Mouse (Mus musculus) neutrophil, adult 5-6 weeks (primary cell): ENCODE measurements around the gene H2-M5. TPM values are rescaled to one million over a fixed set of nuclear protein-coding genes. Genes with fewer than 3 reads are reported as not detected.
"Not testable (repeated sequence)": the region's sequence is repeated elsewhere in the genome, so short reads cannot be mapped to it uniquely, and the experiment has no call there.

Source experiments
- ATAC-seq: fragments of 151-379, 151-347 bp; 2 replicates; pipeline ENCODE4 v1.8.0; 2017; ENCODE audit warnings: mild to moderate bottlenecking, moderate TSS enrichment; ENCODE audit not compliant: insufficient number of reproducible peaks, poor library complexity, low FRiP score, severe bottlenecking; ENCODE audit errors: extremely low read depth
- total RNA-seq: library from RNA; stranded (forward); fragments of 200-1000 nt; gene quantifications from 2 replicates; pipeline ENCODE4 v1.2.3, GENCODE M21; 2017

Gene H2-M5
- total RNA-seq, result not detected in 2 replicates

DNA sequence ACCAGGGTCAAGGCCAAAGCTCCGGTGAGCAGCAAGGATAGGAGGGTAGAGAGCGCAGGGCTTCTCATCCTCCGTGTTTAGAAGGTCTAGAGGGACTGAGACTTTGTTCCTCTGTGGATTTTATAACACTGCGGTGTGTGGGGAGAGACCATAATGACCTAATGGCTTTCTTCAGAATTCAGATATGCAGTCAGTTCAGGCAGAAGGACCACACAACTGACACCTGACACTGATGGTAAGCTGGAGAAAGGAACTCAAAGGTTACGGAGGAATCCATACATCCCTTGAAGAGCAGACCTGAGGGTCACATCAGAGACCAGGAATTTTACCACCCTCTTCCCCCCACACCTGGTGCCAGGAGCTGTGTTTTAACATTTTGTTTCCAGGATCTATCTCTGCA is at the start of gene H2-M5:
TSS of gene H2-M5 (minus strand) at position 101 of the 400 bp plus-strand sequence.
- ATAC-seq, result no peak

DNA sequence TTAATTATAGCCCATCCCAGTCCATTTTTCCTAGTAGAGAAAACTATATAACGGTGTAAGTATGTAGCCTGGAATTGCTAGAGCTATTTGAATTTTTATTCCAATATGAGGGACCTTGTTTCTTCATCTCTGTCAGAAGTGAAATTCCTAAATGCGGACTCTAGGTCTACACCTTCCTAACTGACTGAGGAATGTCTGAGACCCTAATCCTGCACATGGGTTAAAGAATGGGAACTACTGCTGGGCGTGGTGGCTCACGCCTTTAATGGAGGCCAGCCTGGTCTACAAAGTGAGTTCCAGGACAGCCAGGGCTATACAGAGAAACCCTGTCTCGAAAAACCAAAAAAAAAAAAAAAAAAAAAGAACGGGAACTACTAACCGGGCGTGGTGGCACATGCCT is 39.8 kb upstream of the H2-M5 start:
- ATAC-seq, result no peak

DNA sequence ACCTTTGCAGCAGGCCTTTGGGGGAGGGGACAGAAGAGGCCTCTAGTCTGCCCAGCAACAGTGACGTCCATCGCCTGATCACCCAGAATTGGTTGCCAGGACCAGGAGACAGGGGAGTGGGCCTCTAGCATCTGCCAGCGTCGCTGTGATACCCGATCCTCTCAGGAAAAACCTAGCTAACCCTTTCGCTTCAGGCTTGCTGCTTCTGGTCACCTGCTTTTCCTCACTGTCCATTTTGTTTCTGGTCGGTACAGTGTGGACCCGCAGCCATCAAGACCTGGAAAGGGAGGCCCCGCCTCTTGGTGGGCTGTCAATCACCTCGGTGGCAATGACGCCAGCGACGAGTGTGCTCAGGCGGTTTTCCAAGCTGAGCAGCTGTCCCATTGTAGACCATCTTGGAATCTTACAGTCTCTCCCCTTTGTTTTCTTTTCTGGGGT is 39.4 kb upstream of the H2-M5 start:
- peak; percentile 76 for ATAC-seq

GRCm38 (mm10) chr17:37028212-37028611 is 38.9 kb upstream of the H2-M5 start:
- ATAC-seq, result no peak

GRCm38 (mm10) chr17:37027486-37027885 is 38.1 kb upstream of the H2-M5 start:
- ATAC-seq, result no peak

DNA sequence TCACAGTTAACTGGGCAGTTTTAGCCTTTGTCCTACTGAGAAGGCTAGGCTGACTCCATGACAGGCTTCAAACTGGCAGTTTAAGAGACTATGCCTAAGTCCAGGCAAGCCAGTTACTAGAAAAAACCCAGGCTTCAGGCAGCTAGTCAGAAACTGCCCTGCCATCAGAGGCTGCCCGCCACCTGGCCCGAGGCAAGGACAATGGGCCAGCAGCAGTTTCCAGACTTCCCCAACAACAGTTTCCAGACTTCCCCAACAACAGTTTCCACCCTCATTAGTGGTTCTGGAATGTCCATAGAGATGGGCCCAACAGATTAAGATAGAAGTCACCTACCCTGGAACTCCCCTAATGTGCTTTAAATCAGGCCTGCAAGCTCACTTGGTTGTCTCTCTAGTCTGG is 37.1 kb upstream of the H2-M5 start:
- no peak for ATAC-seq

DNA sequence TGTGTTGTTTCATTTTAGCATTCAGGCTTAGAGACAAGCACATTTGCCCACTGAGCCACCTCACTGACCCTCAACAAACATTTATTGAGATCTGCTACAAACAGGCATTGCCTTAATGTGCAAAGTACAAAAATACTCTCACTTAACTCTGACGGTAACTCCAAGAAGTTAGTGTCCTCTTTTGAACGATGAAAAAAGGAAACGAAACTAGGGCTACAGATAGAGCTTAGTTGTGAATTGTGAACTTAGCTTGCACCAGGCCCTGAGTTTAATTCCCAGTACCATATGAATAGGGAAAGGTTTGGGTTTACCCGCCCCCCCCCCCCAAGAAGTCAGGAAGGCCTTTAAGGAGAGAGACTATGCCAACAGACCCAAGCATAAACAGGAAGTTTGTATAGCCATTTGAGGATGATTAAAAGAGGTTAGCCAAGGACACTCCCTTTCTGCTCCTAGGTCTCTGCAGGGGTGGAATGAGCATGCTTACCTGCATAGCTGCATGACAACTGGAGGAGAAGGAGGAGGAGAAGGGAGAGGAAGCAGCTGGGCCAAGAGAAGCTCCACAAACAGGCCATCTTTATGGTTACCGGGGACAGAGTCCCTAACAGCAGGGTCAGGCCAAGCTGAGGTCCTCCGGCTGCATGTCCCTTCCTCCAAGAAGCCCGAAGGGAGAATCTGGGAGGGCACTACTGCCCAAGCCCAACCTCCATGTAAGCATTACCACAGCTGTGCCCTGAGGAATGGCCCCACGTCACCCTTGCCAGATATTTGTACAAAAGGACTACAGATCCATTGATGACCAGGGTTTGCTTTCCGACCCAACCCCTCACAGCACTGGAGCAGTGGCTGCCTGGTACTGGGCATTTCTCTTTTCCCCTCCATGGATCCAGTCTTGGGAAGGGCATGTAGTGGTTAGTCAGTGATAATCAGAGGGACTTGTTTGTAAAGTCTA is 33.6 kb upstream of the H2-M5 start, which contains the start of gene Mog:
TSS of gene Mog (minus strand) at position 771 of the 949 bp plus-strand sequence.
- ATAC-seq, result 0 out of 2 replicates have a peak, but pooled peaks have one; percentile 19

GRCm38 (mm10) chr17:37019242-37019641 is 29.9 kb upstream of the H2-M5 start:
- not testable (repeated sequence) for ATAC-seq

DNA sequence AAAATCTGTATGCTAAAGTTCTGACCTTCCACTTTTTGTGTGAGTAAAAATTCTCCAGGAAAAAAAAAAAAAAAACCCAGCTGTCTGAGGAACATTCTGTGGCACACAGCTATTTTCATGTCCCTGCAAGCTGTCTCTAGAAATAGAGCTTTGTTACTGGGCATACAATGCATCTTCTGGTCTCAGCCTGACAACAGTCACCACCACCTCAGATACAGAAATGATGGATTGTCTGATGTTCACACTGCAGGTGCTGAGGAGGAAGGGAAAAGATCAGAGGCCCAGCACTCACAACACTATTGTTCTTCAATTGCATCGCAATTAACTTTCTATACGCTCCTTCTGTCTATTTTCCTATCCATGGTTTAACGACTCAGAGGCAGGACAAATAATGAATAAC is 29.0 kb upstream of the H2-M5 start:
- no peak for ATAC-seq

- no peak for ATAC-seq
Observed at GRCm38 (mm10) chr17:37016333-37016732, 27.0 kb upstream of the H2-M5 start.

- no peak for ATAC-seq
Observed at GRCm38 (mm10) chr17:37012141-37012540, 22.8 kb upstream of the H2-M5 start.

GRCm38 (mm10) chr17:37011719-37012118 is 22.4 kb upstream of the H2-M5 start:
- ATAC-seq, result no peak

DNA sequence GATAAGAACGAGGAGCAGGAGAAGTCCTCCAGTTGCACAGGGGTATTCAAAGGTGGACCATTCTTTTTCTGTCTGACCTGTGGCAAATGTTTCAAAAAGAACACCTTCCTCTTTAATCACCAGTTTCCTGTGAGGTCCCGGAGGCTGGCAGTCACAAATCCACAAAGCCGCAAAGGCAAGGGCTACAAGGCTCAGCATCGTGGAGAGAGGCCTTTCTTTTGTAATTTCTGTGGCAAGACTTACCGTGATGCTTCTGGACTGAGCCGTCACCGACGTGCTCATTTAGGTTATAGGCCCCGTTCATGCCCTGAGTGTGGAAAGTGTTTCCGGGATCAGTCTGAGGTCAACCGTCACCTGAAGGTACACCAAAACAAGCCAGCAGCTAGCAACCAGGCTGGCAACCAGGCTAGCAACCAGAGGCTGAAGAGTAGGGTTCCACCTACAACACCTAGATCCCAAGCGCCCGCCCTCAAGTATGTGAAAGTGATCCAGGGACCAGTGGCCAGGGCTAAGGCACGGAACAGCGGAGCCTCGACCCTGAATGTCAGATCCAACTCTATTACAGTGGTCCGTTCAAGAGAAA is 20.2 kb upstream of the H2-M5 start:
- no peak for ATAC-seq

DNA sequence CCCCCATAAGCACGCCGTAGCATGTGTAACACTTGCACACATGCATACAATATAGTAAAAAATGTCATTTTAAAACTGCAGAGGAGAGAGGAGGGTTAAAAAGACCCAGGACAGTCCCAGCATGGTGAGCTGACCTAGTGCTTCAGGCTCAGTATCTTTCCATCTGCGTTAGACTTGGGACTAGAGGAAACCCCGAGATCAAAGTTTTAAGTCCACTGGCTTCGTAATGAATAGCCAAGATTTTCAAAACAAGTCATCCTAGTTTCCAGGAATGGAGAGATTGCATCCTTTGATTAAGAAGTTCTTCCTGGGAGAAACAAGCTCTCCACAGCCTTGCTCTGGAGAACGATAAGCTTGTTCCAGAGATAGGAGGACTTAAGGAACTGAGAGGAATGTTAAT is 18.8 kb upstream of the H2-M5 start:
- ATAC-seq, result no peak

DNA sequence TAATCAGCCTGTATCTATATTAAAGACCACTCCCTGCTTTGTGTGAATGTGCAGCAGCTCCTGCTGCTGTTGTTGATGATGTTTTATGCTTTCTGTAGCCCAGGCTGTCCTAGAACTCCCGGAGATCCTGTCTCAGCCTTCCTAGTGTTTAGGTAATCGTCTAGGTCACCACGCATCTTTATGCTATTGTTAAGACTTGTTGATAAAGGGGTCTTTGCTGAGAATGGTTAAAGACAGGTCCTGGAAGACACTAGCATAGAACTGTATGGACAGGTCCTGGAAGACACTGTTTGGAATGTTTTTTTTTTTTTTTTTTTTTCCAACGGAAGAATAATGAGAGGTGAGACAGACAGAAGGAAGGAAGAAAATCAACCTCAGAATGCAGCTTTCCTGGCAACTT is 14.0 kb upstream of the H2-M5 start:
- no peak for ATAC-seq

DNA sequence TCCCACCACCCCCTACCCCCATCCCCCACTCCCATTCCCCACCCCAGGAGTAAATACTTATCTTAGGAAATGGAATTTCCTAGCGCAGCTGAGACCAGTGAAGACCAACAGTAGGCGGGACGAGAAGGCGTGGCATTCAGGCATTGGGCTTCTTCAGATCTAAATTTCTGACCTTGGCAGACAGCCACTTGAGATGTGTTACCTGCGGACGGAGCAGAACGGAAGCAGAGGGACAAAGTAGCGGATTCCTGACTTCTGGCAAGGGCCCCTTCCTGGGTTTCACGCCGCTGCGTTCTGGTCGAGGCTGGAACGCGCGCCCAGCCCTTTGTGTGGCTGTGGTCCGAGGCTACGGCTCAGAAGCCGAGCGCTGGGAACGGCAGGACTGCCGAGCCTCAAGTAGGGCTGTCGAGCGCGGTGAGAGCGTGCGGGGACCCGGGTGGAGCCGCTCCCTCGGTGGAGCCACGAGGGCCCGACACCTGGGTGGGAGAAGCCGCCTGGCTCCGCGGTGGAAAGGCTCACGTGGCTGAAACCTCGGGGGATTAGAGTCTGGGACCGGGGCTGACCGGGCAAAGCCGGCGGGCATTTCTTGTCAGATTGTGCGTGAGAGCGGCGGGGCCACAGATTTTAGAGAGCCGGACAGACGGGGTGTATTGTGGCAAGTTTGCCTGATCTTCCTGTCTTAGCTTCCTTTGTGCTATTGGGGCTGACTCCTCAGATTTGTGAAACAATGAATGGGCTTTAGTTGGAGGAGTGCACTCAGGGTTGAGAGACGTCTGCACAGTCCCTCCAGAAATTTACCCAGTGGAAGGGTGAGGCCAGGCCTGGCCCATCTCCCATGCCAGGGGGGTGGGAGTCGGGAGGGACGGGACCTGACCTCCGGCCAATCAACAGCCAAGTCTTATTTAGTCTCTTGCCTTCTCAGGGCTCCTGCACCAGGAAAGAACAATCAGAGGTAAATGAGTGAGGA is 13.3 kb upstream of the H2-M5 start:
- ATAC-seq, result no peak

GRCm38 (mm10) chr17:37000863-37001262 is 11.5 kb upstream of the H2-M5 start, which contains the start of gene Zfp57:
Gene Zfp57 (plus strand): TSS chr17:37001163.
- ATAC-seq, result no peak

DNA sequence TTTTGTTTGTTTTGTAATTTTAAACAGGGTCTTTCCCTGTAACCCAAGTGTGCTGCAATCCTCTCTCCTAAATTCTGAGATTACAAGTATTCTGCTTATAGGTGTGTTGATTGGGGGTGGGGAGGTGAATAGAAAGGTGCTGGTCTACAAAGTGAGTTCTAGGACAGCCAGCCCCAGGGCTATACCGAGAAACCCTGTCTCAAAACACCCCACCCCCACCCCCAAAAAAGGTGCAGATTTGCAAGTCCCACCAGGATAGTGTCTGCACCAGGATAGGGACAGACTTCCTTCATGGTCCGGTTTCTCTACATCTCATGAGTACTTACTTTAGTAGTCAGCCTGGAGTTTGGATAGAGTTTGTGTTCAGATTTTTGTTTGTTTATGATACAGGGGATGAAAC is 9.1 kb upstream of the H2-M5 start:
- no peak for ATAC-seq
